8 mouse cellular contexts compared by ENCODE assay signal in genomic region chr8:72421362-72422335, GRCm38 (mm10). TPM values are rescaled to one million over a fixed set of nuclear protein-coding genes. Genes with fewer than 3 reads are reported as not detected.
A peak's percentile ranks its signal among the peaks of the same experiment; 100 is the strongest.
DNase-seq lines count a peak whose midpoint lies in the region; ATAC-seq and TF ChIP-seq lines count a peak whose summit lies in the region.

Gene Eps15l1, minus strand, starts transcription at chr8:72421460.

- no peaks in the 10 kb centered on the region for H3K36me3 ChIP-seq in hindbrain, postnatal 0 days (ENCODE audit: insufficient read depth, low read length)

- WGBS in hindbrain, postnatal 0 days: 2% methylated on average over 48 of the region's 48 CpGs

- no peak for TF ChIP-seq CTCF in gastrocnemius, adult 2 months (IDR thresholded peaks at IDR 0.05)
- TF ChIP-seq CTCF in hindbrain, postnatal 0 days (IDR thresholded peaks at IDR 0.05; ENCODE audit: low read depth): no peak
- no peak for TF ChIP-seq CTCF in left cerebral cortex, adult 2 months (IDR thresholded peaks at IDR 0.05)

- peak within 1 kb of the TSS; percentile 84 for H3K9ac ChIP-seq in hindbrain, postnatal 0 days (replicated peaks; ENCODE audit: low read length)

- H3K9me3 ChIP-seq in hindbrain, postnatal 0 days (ENCODE audit: low read length): no peaks in the 10 kb centered on the region

- H3K4me2 ChIP-seq in hindbrain, postnatal 0 days (ENCODE audit: low read depth, low read length): peak within 1 kb of the TSS; percentile 78

- peak; percentile 95 for ATAC-seq in common myeloid progenitor, adult 5-6 weeks (replicated peaks; ENCODE audit: low read depth, poor library complexity, severe bottlenecking)
- ATAC-seq in hindbrain, postnatal 0 days: peak; percentile 98
- peak; percentile 94 for ATAC-seq in megakaryocyte, adult 5-6 weeks (ENCODE audit: poor library complexity, severe bottlenecking)

- peak within 1 kb of the TSS; percentile 98 for H3K27ac ChIP-seq in gastrocnemius, adult 2 months
- H3K27ac ChIP-seq in hindbrain, postnatal 0 days: peak within 1 kb of the TSS; percentile 90
- H3K27ac ChIP-seq in left cerebral cortex, adult 2 months: peak within 1 kb of the TSS; percentile 93

- peaks cover 14% of the 10 kb centered on the region for H3K4me1 ChIP-seq in hindbrain, postnatal 0 days (ENCODE audit: insufficient read depth, low read length)

- no peaks in the 10 kb centered on the region for H3K27me3 ChIP-seq in hindbrain, postnatal 0 days (ENCODE audit: insufficient read depth, low read length)

- peak within 1 kb of the TSS; percentile 98 for H3K4me3 ChIP-seq in gastrocnemius, adult 2 months
- peak within 1 kb of the TSS; percentile 82 for H3K4me3 ChIP-seq in hindbrain, postnatal 0 days (ENCODE audit: low read length)
- peak within 1 kb of the TSS; percentile 86 for H3K4me3 ChIP-seq in left cerebral cortex, adult 2 months

- DNase-seq in ZHBTc4 (ENCODE audit: low read depth, low spot score): peak; percentile 100
- peak; percentile 99 for DNase-seq in gastrocnemius, adult 2 months
- peak; percentile 99 for DNase-seq in hindbrain, postnatal 0 days (ENCODE audit: low spot score)
- peak; percentile 98 to 99 for DNase-seq in left cerebral cortex, adult 2 months (ENCODE audit: extremely low spot score in 1 of 2, low spot score in 2 of 2)
- DNase-seq in right cerebral cortex, adult 2 months (ENCODE audit: low spot score in 2 of 2): peak; percentile 97 to 99
- peak; percentile 100 for DNase-seq in urinary bladder, postnatal 14 days (ENCODE audit: low spot score)

- intact Hi-C loops in gastrocnemius, adult 2 months (cut with DNase I): loop anchor here (5.0 kb wide), 1 partner anchor 126 kb away; the partner anchor contains the start of gene Med26
- intact Hi-C loops in left cerebral cortex, adult 2 months (cut with DNase I): loop anchor here (2.0 kb wide), 1 partner anchor 53 kb away; the partner anchor contains the start of gene Cherp

RNA-seq across cellular contexts. Expression of gene Eps15l1, which starts in this region (rescaled TPM):
- 36.2 and 39.1 TPM in 2 replicates for total RNA-seq in common myeloid progenitor, adult 5-6 weeks (2017)
- 10 to 100 TPM; 25.5 to 27.5 TPM for total RNA-seq in gastrocnemius, adult 2 months (2021)
- 49.6 and 66.0 TPM in 2 replicates for total RNA-seq in hindbrain, postnatal 0 days (2014; rRNA removed)
- 43.4 and 45.5 TPM in 2 replicates for polyA plus RNA-seq in hindbrain, postnatal 0 days (2015; fragmentation: Nextera tagmentation; extraction: Ambion mirVana)
- 10 to 100 TPM; 66.4 to 73.0 TPM for total RNA-seq in left cerebral cortex, adult 2 months (2021)
- 45.7 and 53.4 TPM in 2 replicates for total RNA-seq in megakaryocyte, adult 5-6 weeks (2015)
- total RNA-seq in megakaryocyte, adult 5-6 weeks (2017): 41.9 and 46.5 TPM in 2 replicates

Comparison
In these comparisons a context has a peak if more than half of its experiments do, and no peak if none do; other contexts are left out.
1. Peak in every context shown above with its lines: DNase-seq, ATAC-seq, H3K4me3 ChIP-seq and H3K27ac ChIP-seq.